Mouse (Mus musculus): ENCODE measurements around the gene Fuk. TPM values are rescaled to one million over a fixed set of nuclear protein-coding genes. Genes with fewer than 3 reads are reported as not detected.
"Not testable (repeated sequence)": the region's sequence is repeated elsewhere in the genome, so short reads cannot be mapped to it uniquely, and the experiment has no call there.

Fuk gene
- polyA plus RNA-seq, 1 experiment from 2014 or later: 10.4 TPM

DNA sequence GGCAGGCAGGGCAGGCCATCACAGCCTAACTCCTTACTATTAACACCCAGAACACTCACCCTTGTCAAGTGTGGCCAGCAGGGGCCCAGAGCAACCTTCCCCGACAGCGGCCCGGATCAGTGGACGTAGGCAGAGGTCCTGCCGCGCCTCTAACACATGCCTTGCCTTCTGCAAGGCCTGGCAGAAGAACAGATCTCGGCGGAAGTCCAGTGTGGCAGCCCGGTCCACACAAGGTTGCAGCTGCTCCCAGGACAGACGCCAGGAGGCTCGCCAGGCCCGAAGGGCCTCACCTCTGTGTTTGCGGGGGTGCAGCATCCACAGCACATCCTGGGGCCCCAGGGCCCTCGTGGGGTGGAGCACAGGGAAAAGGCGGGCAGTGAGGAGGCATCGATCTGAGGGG is 13.4 kb downstream of the Fuk start:
- Histone ChIP-seq H3K27me3 (ENCODE audit: insufficient read depth, poor library complexity, severe bottlenecking) (no peaks in the 10 kb centered on the region), H3K36me3 (peaks cover 65% of the 10 kb centered on the region), H3K27ac (no peak overlapping the region), H3K4me3 (no peak overlapping the region), H3K9me3 (no peaks in the 10 kb centered on the region), H3K4me1 (peaks cover 9% of the 10 kb centered on the region; the same call in 1 of the 2 replicates)
- 83% methylated on average over 16 of the region's 16 CpGs for WGBS
- no peak for DNase-seq (ENCODE audit: low spot score)

DNA sequence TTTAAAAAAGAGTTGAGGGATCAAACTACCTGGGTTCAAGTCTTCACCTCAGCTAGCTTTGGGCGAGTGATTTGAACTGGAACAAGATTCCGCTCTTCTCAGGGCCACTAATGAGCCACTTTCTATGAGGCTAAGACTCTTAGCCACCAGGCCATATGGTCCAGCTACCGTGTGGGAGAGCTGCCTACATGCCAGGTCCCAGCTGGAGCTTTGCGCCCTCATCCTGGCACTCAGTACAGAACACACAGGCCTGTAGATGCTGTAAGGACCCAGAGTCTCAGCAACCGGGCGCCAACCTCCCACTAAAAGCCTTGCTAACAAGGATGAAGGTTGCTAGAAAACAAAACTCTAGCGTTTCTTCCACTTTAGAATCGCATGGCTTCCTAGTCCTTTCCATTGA is 13.8 kb downstream of the Fuk start:
- Histone ChIP-seq H3K27me3 (ENCODE audit: insufficient read depth, poor library complexity, severe bottlenecking) (no peaks in the 10 kb centered on the region), H3K4me3 (no peak overlapping the region), H3K4me1 (peaks cover 9% of the 10 kb centered on the region; the same call in 1 of the 2 replicates), H3K27ac (no peak overlapping the region), H3K36me3 (peaks cover 68% of the 10 kb centered on the region), H3K9me3 (no peaks in the 10 kb centered on the region)
- no peak for DNase-seq (ENCODE audit: low spot score)
- 92% methylated on average over 8 of the region's 8 CpGs for WGBS

DNA sequence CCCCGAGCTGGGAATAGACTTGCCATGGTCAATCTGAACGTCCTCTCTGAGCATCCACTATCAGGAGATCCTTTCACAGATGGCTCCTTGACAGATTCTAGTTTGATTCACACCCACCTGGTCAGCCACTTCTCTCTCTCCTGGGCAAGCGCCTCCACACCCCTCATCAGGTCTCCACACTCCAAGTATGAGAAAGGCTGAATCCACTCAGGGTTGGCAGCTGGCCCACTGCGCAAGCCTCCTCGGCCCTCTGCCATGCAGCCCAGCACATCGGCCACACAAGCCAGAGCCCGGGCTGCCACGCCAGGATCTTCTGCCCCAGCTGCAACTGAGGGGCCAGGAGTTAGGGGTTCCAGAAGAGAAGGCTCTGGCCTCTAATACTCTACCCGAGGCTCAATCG is 14.7 kb downstream of the Fuk start:
- H3K9me3 ChIP-seq: no peaks in the 10 kb centered on the region
- H3K27ac ChIP-seq: no peak overlapping the region
- no peaks in the 10 kb centered on the region for H3K27me3 ChIP-seq (ENCODE audit: insufficient read depth, poor library complexity, severe bottlenecking)
- 87% methylated on average over 10 of the region's 10 CpGs for WGBS
- H3K4me1 ChIP-seq: peaks cover 9% of the 10 kb centered on the region; the same call in 1 of the 2 replicates
- H3K36me3 ChIP-seq: peaks cover 69% of the 10 kb centered on the region
- DNase-seq (ENCODE audit: low spot score): no peak
- H3K4me3 ChIP-seq: no peak overlapping the region

DNA sequence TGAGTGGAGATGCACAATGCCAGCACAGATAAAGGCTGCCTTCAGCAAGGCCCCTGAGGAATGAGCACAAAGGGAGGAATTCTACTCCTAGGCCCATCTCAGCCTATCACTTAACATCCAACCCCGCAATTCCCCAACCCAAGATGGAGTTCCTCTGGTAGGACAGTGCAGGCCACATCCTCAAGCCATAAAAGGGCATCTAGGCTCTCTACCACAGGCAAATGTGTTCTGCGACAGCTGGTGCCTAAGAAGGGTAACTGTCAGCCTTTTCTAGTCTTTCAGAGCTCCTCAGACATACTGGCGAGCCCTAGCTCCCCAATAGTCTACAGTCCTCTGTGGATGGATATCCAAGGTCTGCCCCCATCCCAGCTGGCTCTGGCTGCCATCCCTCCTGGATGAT is 15.7 kb downstream of the Fuk start:
- H3K36me3 ChIP-seq: peaks cover 75% of the 10 kb centered on the region
- H3K27me3 ChIP-seq (ENCODE audit: insufficient read depth, poor library complexity, severe bottlenecking): no peaks in the 10 kb centered on the region
- H3K27ac ChIP-seq: no peak overlapping the region
- DNase-seq (ENCODE audit: low spot score): no peak
- no peak overlapping the region for H3K4me3 ChIP-seq
- 79% methylated on average over 3 of the region's 3 CpGs for WGBS
- H3K9me3 ChIP-seq: no peaks in the 10 kb centered on the region
- peaks cover 9% of the 10 kb centered on the region; the same call in 1 of the 2 replicates for H3K4me1 ChIP-seq

DNA sequence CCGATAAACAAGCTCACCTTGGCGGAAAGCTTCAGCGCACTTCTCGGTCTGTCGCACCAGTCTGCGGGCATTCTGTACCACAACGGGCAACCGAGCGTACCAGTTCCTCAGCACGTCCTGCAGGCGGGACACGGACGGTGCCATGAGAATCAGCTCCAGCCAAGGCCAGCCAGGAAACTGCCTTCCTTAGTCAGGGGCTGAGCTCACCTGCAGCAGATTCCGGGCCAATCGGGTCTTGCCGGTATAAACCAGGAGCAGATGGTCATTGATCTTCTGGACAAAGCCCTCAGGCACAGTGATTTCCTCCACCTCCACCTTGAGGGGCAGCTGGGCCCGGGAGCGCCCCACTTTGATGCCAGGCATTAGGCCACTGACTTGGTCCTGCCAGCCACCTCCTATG is 18.5 kb downstream of the Fuk start:
- H3K27ac ChIP-seq: no peak overlapping the region
- H3K4me1 ChIP-seq: no peaks in the 10 kb centered on the region; the same call in 1 of the 2 replicates
- no peak overlapping the region for H3K4me3 ChIP-seq
- peaks cover 94% of the 10 kb centered on the region for H3K36me3 ChIP-seq
- WGBS: 93% methylated on average over 18 of the region's 18 CpGs
- DNase-seq (ENCODE audit: low spot score): no peak
- no peaks in the 10 kb centered on the region for H3K9me3 ChIP-seq
- H3K27me3 ChIP-seq (ENCODE audit: insufficient read depth, poor library complexity, severe bottlenecking): no peaks in the 10 kb centered on the region

DNA sequence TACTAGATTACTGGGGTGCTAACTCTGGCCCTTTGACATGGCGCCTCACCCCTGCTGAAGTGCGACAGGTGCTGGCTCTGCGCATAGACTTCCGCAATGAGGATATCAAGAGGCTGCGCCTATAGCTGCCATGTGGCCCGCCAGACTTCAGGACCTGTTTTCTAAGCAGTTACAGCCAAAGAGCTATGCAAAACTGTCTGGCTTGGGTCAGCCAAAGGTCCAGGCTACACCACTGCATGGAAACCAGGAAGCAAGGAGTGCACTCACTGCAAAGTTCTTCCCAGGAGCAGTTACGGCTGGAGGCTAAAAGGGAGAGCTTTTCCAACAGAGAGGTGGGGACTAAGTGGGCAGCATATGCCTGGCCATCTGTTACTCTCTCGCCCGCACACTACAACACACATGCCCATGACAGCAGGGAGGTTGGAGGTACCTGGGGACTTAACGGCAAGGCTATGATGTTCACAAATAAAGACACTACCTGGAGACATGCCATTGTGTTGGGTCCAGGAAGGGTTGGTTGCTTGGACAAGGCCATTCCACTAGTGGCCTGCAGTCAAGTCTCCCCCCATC is 20.5 kb downstream of the Fuk start:
- no peaks in the 10 kb centered on the region for H3K27me3 ChIP-seq (ENCODE audit: insufficient read depth, poor library complexity, severe bottlenecking)
- DNase-seq (ENCODE audit: low spot score): no peak
- H3K27ac ChIP-seq: no peak overlapping the region
- H3K4me3 ChIP-seq: no peak overlapping the region
- H3K4me1 ChIP-seq: no peaks in the 10 kb centered on the region
- H3K9me3 ChIP-seq: no peaks in the 10 kb centered on the region
- peaks cover 93% of the 10 kb centered on the region for H3K36me3 ChIP-seq
- WGBS: 95% methylated on average over 10 of the region's 10 CpGs

DNA sequence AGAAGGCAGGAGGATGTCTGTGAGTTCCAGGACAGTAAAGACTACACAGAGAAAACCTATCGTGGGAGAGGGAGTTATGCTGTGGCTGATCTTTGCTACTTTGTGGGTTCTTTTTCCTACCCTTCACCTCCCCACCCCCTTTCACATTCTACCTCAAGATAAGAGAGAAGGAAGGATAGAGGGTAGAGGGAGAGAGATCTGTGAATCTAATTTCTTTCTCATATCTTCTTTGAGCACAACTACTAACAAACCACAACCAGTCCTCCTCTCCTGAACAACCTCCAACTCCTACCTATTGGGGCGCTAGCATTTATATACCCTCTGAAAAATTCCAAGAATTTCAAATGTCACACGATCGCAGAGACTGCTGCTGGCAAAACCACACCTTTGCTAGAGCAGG is 24.4 kb downstream of the Fuk start:
- no peaks in the 10 kb centered on the region for H3K4me1 ChIP-seq

DNA sequence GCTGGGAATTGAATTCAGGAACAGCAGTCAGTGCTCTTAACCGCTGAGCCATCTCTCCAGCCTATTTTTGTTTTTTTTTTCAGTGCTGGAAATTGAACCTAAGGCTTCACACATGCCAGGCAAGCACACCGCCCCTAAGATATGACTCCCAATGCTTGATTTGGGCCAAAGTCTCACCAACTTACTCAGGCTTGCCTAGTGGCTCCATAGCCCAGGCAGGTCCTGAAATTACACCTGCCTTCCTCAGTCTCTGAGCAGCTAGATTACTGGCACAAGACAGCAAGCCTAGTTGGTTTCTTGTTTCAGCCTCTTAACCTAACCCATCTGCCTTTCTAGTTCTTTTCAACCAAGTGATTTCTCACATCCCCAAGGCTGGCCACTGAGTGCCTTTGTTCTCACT is 31.8 kb downstream of the Fuk start:
- no peak for DNase-seq (ENCODE audit: low spot score)
- H3K27me3 ChIP-seq (ENCODE audit: insufficient read depth, poor library complexity, severe bottlenecking): no peaks in the 10 kb centered on the region
- H3K9me3 ChIP-seq: no peaks in the 10 kb centered on the region
- H3K4me1 ChIP-seq: no peaks in the 10 kb centered on the region
- no peak overlapping the region for H3K4me3 ChIP-seq
- peaks cover 99% of the 10 kb centered on the region for H3K36me3 ChIP-seq
- 97% methylated on average over 2 of the region's 2 CpGs for WGBS
- no peak overlapping the region for H3K27ac ChIP-seq

More for the DNA sequence above, 24.4 kb downstream of the Fuk start:
- Histone ChIP-seq H3K36me3 (peaks cover 96% of the 10 kb centered on the region), H3K27ac (no peak overlapping the region), H3K27me3 (ENCODE audit: insufficient read depth, poor library complexity, severe bottlenecking) (no peaks in the 10 kb centered on the region), H3K9me3 (no peaks in the 10 kb centered on the region), H3K4me3 (no peak overlapping the region)
- DNase-seq (ENCODE audit: low spot score): no peak
- 83% methylated on average over 4 of the region's 4 CpGs for WGBS

DNA sequence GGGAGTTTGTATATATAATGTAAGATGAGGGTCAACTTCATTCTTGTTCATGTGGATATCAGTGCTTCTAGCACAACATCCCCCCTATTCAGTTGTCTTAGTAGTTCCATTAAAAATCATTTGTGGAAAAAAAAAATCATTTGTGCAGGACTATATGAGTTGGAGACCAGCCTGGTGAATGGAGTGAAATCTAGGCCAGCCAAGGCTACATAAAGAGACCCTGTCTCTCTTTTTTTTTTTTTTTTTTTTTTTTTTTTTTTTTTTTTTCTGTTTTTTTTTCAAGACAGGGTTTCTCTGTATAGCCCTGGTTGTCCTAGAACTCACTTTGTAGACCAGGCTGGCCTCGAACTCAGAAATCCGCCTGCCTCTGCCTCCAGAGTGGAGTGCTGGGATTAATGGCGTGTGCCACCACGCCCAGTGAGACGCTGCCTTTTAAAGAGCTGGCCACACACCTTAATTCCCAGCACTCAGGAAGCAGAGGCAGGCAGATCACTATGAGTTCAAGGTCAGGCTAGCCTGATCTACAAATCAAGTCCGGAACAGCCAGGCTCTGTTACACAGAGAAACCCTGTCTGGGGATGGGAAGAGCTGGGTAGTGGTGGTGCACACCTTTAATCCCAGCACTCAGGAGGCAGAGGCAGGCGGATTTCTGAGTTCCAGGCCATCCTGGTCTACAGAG is 40.8 kb downstream of the Fuk start:
- H3K9me3 ChIP-seq; H3K27ac ChIP-seq; H3K27me3 ChIP-seq (ENCODE audit: insufficient read depth, poor library complexity, severe bottlenecking); H3K4me1 ChIP-seq; H3K4me3 ChIP-seq; DNase-seq (ENCODE audit: low spot score): not testable (repeated sequence)
- 89% methylated on average over 7 of the region's 7 CpGs for WGBS
- H3K36me3 ChIP-seq: peaks cover 96% of the 10 kb centered on the region

DNA sequence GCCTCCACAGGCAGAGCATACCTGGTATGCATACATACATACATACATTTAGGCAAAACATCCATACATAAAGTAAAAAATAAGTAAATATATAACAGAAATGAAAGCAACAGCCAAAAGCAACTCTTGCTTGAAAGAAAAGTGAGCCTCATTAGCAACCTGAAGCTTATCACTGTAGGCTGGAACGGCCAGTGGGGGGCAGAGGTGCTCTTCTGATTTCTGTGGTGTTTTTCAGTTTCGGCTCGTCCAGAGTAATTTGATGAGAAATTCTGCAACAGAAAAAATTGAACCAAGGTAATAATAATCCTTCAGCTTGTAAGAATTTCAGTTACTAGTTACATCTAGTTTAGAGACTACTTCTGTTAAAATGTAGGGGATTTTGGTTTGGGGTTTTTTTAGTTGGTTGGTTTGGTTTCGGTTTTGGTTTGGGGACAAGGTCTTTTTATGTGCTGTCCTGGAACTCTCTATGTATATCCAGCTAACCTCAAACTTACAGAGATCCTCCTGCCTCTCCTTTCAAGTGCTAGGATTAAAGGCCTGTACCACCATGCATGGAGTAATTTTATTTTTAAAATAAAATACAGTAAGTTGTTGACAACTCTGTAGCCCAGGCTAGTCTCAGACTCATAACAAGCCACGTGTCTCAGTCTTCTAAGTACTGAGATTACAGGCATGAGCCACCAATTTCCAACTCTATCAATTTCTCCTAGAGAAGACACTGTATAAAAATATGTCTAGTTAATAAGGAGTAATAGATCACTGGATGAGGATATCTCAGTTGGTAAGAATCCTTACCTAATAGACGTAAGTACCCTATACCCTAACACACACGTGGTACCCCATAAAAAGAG is 42.4 kb downstream of the Fuk start:
- no peak overlapping the region for H3K4me3 ChIP-seq
- DNase-seq (ENCODE audit: low spot score): no peak
- H3K27ac ChIP-seq: no peak overlapping the region
- no peaks in the 10 kb centered on the region for H3K9me3 ChIP-seq
- no peaks in the 10 kb centered on the region for H3K27me3 ChIP-seq (ENCODE audit: insufficient read depth, poor library complexity, severe bottlenecking)
- peaks cover 94% of the 10 kb centered on the region for H3K36me3 ChIP-seq
- WGBS: 83% methylated on average over 7 of the region's 7 CpGs
- no peaks in the 10 kb centered on the region for H3K4me1 ChIP-seq

DNA sequence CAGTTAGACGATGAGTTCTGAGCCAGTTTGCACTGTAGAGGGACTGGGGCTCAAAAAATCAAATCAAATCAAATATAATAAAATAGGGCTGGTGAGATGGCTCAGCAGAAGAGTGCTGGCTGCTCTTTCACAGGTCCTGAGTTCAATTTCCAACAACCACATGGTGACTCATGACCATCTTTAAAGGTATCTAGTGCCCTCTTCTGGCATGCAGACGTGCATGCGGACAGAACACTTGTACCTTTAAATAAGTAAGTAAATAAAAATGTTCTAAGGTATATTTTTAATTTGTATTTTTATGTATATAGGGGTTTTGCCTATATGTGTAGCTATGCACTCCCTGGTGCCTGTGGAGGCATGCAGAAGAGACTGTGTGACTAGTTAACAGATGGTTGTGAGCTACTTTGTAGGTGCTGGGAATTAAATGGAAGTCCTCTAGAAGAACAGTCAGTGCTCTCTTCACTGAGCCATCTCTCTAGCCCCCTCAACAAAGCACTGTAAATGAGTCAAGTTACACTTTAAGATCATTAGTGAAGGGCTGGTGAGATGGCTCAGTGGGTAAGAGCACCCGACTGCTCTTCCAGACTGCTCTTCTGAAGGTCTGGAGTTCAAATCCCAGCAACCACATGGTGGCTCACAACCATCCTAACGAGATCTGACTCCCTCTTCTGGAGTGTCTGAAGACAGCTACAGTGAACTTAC is 45.4 kb downstream of the Fuk start:
- DNase-seq (ENCODE audit: low spot score): no peak
- Histone ChIP-seq H3K9me3 (no peaks in the 10 kb centered on the region), H3K4me1 (no peaks in the 10 kb centered on the region), H3K27me3 (ENCODE audit: insufficient read depth, poor library complexity, severe bottlenecking) (no peaks in the 10 kb centered on the region), H3K4me3 (no peak overlapping the region), H3K27ac (no peak overlapping the region), H3K36me3 (peaks cover 94% of the 10 kb centered on the region)
- 89% methylated on average over 5 of the region's 5 CpGs for WGBS

DNA sequence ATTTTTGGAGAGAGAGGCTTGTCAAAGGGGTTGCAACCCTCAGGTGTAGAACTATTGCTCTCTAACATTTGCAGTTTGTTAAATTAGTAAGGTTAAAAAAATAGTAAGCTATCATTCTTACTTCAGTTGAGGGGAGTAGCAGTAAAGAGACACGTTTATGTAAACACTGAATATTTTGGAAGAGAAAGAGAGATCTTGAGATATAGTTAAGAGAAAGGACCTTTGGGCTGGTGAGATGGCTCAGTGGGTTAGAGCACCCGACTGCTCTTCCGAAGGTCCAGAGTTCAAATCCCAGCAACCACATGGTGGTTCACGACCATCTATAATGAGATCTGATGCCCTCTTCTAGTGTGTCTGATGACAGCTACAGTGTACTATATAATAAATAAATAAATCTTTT is 46.2 kb downstream of the Fuk start:
- H3K27ac ChIP-seq; H3K9me3 ChIP-seq; H3K27me3 ChIP-seq (ENCODE audit: insufficient read depth, poor library complexity, severe bottlenecking); H3K4me3 ChIP-seq; DNase-seq (ENCODE audit: low spot score); H3K4me1 ChIP-seq: not testable (repeated sequence)
- H3K36me3 ChIP-seq: peaks cover 95% of the 10 kb centered on the region
- WGBS: 91% methylated on average over 4 of the region's 4 CpGs

DNA sequence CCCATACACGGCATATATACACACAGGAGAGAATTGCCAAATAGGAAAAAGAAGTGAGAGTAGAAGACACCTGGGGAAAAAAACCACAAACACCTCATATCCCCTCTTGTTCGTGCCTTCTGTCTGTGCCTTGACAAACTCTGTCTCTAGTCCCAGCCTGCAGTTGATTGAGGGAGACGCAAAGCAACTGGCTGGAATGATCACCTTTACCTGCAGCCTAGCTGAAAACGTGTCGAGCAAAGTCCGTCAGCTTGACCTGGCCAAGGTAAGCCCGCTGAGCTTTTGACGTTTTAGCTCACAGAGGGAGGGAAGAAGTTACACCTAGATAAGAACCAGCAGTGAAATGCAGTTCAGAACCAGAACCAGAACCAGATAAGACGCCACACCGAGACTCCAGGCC is 51.1 kb downstream of the Fuk start:
- no peaks in the 10 kb centered on the region for H3K27me3 ChIP-seq (ENCODE audit: insufficient read depth, poor library complexity, severe bottlenecking)
- peaks cover 65% of the 10 kb centered on the region for H3K36me3 ChIP-seq
- peaks cover 11% of the 10 kb centered on the region for H3K4me1 ChIP-seq
- no peaks in the 10 kb centered on the region for H3K9me3 ChIP-seq
- H3K4me3 ChIP-seq: no peak overlapping the region
- 93% methylated on average over 10 of the region's 10 CpGs for WGBS
- H3K27ac ChIP-seq: no peak overlapping the region
- no peak for DNase-seq (ENCODE audit: low spot score)
